Mouse (Mus musculus): Measurements from ENCODE around the gene Cyb5d1. TPM values are rescaled to one million over a fixed set of nuclear protein-coding genes. Genes with fewer than 3 reads are reported as not detected.

The Cyb5d1 gene
- total and polyA plus RNA-seq, 2 experiments from 2014 or later: 18.8 to 22.6 TPM

DNA sequence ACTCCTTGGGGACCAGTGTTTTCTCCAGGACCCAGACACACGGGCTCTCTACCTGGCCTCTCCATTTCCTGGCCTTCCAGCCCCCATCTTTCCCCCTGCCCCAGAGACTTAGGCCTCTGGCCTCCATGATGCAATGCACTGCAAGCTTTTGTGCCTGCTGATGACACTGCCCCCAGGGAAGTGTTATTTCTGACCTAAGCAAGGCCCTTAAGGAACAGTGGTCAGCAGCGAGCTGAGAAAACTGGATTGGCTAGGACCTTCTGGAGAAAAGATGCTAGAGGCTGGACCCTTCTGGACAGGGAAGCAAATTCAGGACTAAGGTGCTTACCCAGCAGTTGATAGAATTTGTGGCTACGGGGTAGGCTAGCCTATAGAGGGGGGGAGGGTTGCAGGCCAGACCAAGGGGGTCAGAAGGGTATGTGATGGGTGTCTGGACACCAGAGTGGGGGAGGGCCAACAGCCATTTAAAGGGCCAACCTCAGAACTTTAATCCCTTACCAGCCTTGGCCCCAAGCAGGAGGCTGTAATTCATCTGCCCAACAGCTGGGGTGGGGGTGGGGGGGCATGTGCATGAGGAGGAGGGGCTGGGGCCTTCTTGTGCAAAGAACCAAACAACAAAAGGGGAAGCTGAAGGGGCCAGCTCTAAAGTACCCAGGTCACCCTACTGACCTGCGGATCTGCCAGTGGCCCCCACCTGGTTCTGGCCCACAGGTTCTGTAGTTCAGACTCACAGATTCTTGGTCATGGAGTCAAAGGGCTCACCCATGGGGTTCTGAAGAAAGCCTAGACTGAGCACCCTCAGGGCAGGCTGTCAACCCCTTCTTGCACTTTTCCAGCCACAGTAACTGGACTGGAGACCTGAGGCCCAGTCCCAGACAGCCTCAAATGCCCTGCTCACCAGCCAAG is 19.2 kb upstream of the Cyb5d1 start:
- WGBS: 13% methylated on average over 4 of the region's 4 CpGs
- no peak for TF ChIP-seq CTCF (IDR thresholded peaks at IDR 0.05)
- DNase-seq (ENCODE audit: low spot score): no peak

DNA sequence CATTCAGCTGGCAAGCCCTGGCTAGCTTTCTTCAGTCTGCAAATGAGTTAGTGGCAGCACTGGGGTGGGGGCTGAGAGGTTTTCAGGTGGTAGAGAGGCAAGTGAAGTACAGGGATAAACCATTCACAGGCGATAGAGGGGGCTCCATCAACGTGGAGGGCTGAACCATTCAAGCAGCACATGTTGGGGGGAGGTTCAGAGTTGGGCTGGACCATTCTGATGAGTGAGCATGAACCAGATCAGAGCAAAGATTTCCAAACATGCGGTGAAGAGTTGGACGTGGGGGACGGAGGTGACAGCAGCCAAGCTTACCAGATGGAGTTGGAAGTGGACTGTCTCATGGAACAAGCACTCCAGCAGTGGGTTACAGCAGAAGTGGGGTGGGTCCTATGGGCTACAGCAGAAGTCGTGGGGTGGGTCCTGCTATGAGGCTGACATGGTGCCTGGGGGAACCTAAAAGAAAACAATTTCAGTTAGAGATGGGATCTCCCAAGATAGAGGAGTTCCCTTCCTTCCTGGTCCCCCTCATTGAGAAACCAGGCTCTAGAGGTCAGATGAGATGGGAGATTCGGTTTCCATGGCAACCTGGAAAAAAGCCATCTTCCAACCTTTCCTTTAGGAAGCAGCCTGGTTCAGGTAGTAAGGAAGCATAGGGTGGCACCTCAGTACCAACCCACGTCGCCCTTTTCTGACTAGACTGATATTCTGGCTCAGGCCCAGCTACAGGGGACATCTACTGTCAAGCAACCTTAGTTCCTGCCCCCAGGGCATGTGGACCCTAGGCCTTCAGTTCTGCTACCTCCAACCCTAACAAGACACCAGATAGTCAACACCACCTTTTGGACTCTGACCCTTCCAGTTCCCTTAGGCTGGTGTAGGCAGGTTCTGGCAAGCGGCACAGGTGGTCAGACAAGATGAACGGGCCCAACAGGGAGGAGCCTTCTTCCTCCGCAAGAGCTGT is 18.1 kb upstream of the Cyb5d1 start, which contains the start of gene Kdm6b:
Kdm6b (minus strand) TSS at position 455 of the 961 bp plus-strand sequence.
- peak; percentile 86 for DNase-seq (ENCODE audit: low spot score)
- WGBS: 31% methylated on average over 12 of the region's 12 CpGs
- H3K4me3 ChIP-seq (ENCODE audit: low read depth, low read length): peak within 1 kb of the TSS; percentile 71
- H3K9ac ChIP-seq (replicated peaks; ENCODE audit: low read length, poor library complexity, severe bottlenecking): peak within 1 kb of the TSS; percentile 98
- no peak for ATAC-seq (ENCODE audit: low FRiP score)
- H3K4me2 ChIP-seq (ENCODE audit: low read depth, low read length, poor library complexity, severe bottlenecking): peak within 1 kb of the TSS; percentile 94
- H3K4me1 ChIP-seq (ENCODE audit: insufficient read depth, low read length): peaks cover 28% of the 10 kb centered on the region
- H3K9me3 ChIP-seq (ENCODE audit: low read length): no peaks in the 10 kb centered on the region
- peak; percentile 41 for TF ChIP-seq CTCF (IDR thresholded peaks at IDR 0.05)
- H3K27me3 ChIP-seq (ENCODE audit: insufficient read depth, low read length): no peaks in the 10 kb centered on the region
- H3K36me3 ChIP-seq (ENCODE audit: insufficient read depth, low read length): 0 out of 2 replicates have a peak, but pooled peaks cover 4% of the 10 kb centered on the region
- peak within 1 kb of the TSS; percentile 98 for H3K27ac ChIP-seq (ENCODE audit: low read depth, low read length)

More for the DNA sequence above, 19.2 kb upstream of the Cyb5d1 start:
- peak overlapping the region; percentile 71 for H3K4me3 ChIP-seq (ENCODE audit: low read depth, low read length)
- no peaks in the 10 kb centered on the region for H3K27me3 ChIP-seq (ENCODE audit: insufficient read depth, low read length)
- H3K36me3 ChIP-seq (ENCODE audit: insufficient read depth, low read length): 0 out of 2 replicates have a peak, but pooled peaks cover 4% of the 10 kb centered on the region
- no peaks in the 10 kb centered on the region for H3K9me3 ChIP-seq (ENCODE audit: low read length)
- peak overlapping the region; percentile 98 for H3K9ac ChIP-seq (replicated peaks; ENCODE audit: low read length, poor library complexity, severe bottlenecking)
- no peak for ATAC-seq (ENCODE audit: low FRiP score)
- peak overlapping the region; percentile 94 for H3K4me2 ChIP-seq (ENCODE audit: low read depth, low read length, poor library complexity, severe bottlenecking)
- peak overlapping the region; percentile 98 for H3K27ac ChIP-seq (ENCODE audit: low read depth, low read length)
- peaks cover 30% of the 10 kb centered on the region for H3K4me1 ChIP-seq (ENCODE audit: insufficient read depth, low read length)

DNA sequence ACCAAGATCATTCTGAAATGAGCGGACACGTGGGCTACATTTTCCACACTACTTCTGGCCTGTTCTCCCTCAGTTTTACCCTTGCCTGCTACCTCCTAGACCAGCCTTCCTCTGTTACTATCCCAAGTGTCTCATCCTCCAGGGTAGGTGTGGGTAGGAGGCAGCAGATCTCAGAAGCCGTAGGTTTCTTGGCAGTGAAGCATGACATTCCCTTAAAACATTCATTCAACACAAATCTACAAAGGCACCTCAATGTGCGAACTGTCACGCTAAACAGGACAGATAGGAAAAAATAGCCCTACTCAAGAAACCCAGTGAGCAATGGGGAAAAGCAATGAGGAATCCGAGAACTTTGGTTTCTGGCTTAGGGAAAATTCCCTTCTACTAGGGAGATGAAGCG is 17.1 kb upstream of the Cyb5d1 start:
- Histone ChIP-seq H3K27me3 (ENCODE audit: insufficient read depth, low read length) (no peaks in the 10 kb centered on the region), H3K27ac (ENCODE audit: low read depth, low read length) (peak overlapping the region; percentile 57), H3K4me1 (ENCODE audit: insufficient read depth, low read length) (peaks cover 35% of the 10 kb centered on the region), H3K9ac (replicated peaks; ENCODE audit: low read length, poor library complexity, severe bottlenecking) (peak overlapping the region; percentile 98), H3K4me2 (ENCODE audit: low read depth, low read length, poor library complexity, severe bottlenecking) (peak overlapping the region; percentile 94), H3K36me3 (ENCODE audit: insufficient read depth, low read length) (peaks cover 10% of the 10 kb centered on the region), H3K4me3 (ENCODE audit: low read depth, low read length) (peak overlapping the region; percentile 71; the same call in 1 of the 2 replicates), H3K9me3 (ENCODE audit: low read length) (no peaks in the 10 kb centered on the region)
- ATAC-seq (ENCODE audit: low FRiP score) (no peak), DNase-seq (ENCODE audit: low spot score) (no peak)
- 54% methylated on average over 7 of the region's 7 CpGs for WGBS
- TF ChIP-seq CTCF (IDR thresholded peaks at IDR 0.05): no peak

DNA sequence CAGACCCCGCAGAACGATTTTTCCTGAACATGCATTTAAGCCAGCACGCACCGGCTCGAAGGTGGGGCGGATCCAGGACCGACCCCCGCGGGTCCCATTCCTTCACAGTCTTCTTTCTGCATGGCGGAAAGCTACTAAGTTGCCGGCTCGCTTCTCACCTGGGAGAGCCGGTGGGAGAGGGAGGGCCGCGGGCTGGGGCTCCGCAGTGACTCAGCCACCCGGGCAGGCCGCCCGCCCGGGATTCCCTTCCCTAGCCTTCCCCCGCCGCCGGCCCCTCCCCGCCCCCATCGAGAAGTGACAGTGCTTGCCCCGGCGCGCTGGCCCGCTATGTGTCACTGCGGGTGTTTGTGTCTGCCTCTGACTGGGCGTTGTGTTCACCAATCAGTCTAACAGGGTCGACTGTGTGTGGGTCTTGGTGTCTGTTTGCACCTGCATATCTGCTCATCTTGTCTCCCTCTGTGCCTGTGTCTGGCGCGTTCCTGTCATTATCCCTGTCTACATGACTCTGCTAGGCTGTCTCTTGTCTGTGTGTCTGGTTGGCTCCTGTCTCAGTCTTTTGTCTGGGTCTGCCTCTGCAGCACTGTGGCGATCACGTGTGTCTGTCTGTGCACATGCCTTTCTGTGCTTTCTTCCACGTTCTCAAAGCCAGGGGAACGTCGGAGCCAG is 16.2 kb upstream of the Cyb5d1 start:
- peak overlapping the region; percentile 89 for H3K27ac ChIP-seq (ENCODE audit: low read depth, low read length)
- H3K4me2 ChIP-seq (ENCODE audit: low read depth, low read length, poor library complexity, severe bottlenecking): peak overlapping the region; percentile 94
- no peaks in the 10 kb centered on the region for H3K9me3 ChIP-seq (ENCODE audit: low read length)
- TF ChIP-seq CTCF (IDR thresholded peaks at IDR 0.05): no peak
- peak overlapping the region; percentile 73 for H3K4me3 ChIP-seq (ENCODE audit: low read depth, low read length)
- no peaks in the 10 kb centered on the region for H3K27me3 ChIP-seq (ENCODE audit: insufficient read depth, low read length)
- DNase-seq (ENCODE audit: low spot score) (peak; percentile 61), ATAC-seq (ENCODE audit: low FRiP score) (no peak)
- H3K9ac ChIP-seq (replicated peaks; ENCODE audit: low read length, poor library complexity, severe bottlenecking): peak overlapping the region; percentile 98
- under 1% methylated on average over 39 of the region's 39 CpGs for WGBS
- peaks cover 35% of the 10 kb centered on the region for H3K4me1 ChIP-seq (ENCODE audit: insufficient read depth, low read length)
- H3K36me3 ChIP-seq (ENCODE audit: insufficient read depth, low read length): peaks cover 18% of the 10 kb centered on the region

DNA sequence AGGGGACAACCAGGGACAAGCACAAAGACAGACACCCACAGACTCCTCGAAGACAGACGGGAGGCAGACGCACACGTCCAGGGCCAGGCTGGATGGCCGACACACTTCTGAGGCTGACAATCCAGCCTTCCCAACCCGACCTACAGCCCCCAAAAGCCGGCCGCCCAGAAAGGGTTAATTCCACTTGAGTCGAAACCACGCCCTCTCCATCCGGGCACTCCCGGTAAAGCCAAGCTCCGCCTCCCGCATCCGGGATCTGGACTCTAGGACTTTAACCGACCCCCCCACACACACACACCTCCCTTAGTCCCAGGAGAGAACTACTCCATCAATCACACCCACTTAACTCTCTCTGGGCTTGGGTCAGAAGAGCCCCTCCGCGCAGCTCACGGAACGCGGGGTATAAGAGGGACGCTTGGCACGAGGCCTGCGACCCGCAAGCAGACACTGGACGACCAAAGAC is 15.7 kb upstream of the Cyb5d1 start:
- DNase-seq (ENCODE audit: low spot score): peak; percentile 99
- Histone ChIP-seq H3K36me3 (ENCODE audit: insufficient read depth, low read length) (peaks cover 24% of the 10 kb centered on the region), H3K9ac (replicated peaks; ENCODE audit: low read length, poor library complexity, severe bottlenecking) (peak overlapping the region; percentile 98), H3K27ac (ENCODE audit: low read depth, low read length) (peak overlapping the region; percentile 89), H3K4me3 (ENCODE audit: low read depth, low read length) (peak overlapping the region; percentile 73), H3K4me2 (ENCODE audit: low read depth, low read length, poor library complexity, severe bottlenecking) (peak overlapping the region; percentile 94), H3K9me3 (ENCODE audit: low read length) (no peaks in the 10 kb centered on the region), H3K27me3 (ENCODE audit: insufficient read depth, low read length) (no peaks in the 10 kb centered on the region), H3K4me1 (ENCODE audit: insufficient read depth, low read length) (peaks cover 35% of the 10 kb centered on the region)
- ATAC-seq (ENCODE audit: low FRiP score): peak; percentile 62
- whole genome bisulfite sequencing: 0% methylated on average over 26 of the region's 26 CpGs
- TF ChIP-seq CTCF (IDR thresholded peaks at IDR 0.05): no peak

Data from midbrain, postnatal 0 days (tissue).